Mouse (Mus musculus) thymus, adult 2 months (tissue): Measurements from ENCODE around the gene Gm3755.
"Not testable (repeated sequence)": the region's sequence is repeated elsewhere in the genome, so short reads cannot be mapped to it uniquely, and the experiment has no call there.

Experiments used
- CTCF ChIP-seq: fragments of 200-500 bp; IDR thresholded peaks from 2 replicates; pipeline ENCODE4 v1.5.1; 2012; ENCODE audit warnings: mild to moderate bottlenecking, control low read depth, low read length, moderate library complexity, borderline replicate concordance; ENCODE audit not compliant: control insufficient read depth, poor library complexity, insufficient read depth; ENCODE audit errors: extremely low read depth
- POLR2A ChIP-seq: fragments of 200-500 bp; IDR thresholded peaks from 2 replicates; pipeline ENCODE4 v1.6.1; 2012; ENCODE audit warnings: mild to moderate bottlenecking, low read length, control low read depth, moderate library complexity; ENCODE audit not compliant: control insufficient read depth, poor library complexity, insufficient read depth; ENCODE audit errors: extremely low read depth

DNA sequence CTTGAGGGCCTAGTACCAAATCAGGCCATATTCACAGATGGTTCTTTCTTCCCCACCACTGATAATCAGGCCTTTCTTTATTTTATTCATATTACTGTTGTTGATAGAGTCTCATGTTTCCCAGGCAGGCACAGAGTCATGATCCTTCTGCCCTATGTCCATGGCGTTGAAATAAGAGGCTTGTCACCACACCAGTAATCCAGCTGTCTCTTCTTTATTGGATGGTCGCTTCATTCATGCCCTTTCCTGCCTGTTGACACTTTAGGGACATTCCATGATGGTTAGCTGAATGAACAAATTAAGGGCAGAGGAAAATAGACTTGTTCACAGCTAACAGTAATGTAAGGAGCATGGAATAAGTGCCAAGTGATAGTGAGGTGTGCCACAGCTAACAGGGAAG lies 28.2 kb downstream of the Gm3755 start:
- TF ChIP-seq POLR2A, CTCF: not testable (repeated sequence)
